Mouse (Mus musculus): ENCODE results near the gene Dpep2nb. TPM values are rescaled to one million over a fixed set of nuclear protein-coding genes. Genes with fewer than 3 reads are reported as not detected.
"Not testable (repeated sequence)": the region's sequence is repeated elsewhere in the genome, so short reads cannot be mapped to it uniquely, and the experiment has no call there.

The Dpep2nb gene
- polyA plus RNA-seq, 1 experiment from 2014 or later, result not detected

GRCm38 (mm10) chr8:106012203-106012602 is 6.4 kb upstream of the Dpep2nb start:
- DNase-seq (ENCODE audit: low spot score); H3K9me3 ChIP-seq (ENCODE audit: control insufficient read depth, low read length); H3K9ac ChIP-seq (ENCODE audit: low read length); H3K27me3 ChIP-seq (ENCODE audit: control insufficient read depth, insufficient read depth, low read length); H3K4me1 ChIP-seq (ENCODE audit: control insufficient read depth, insufficient read depth, low read length); H3K36me3 ChIP-seq (ENCODE audit: control insufficient read depth, insufficient read depth, low read length); ATAC-seq (ENCODE audit: insufficient number of reproducible peaks, low FRiP score, low TSS enrichment, low read depth); H3K27ac ChIP-seq (replicated peaks; ENCODE audit: low read depth, low read length): not testable (repeated sequence)
- H3K4me3 ChIP-seq (ENCODE audit: low read depth, low read length), result peak overlapping the region; percentile 95
- H3K4me2 ChIP-seq (ENCODE audit: low read depth, severe bottlenecking), result peak overlapping the region; percentile 90
- WGBS, result 87% methylated on average over 8 of the region's 8 CpGs

- peak within 1 kb of the TSS; percentile 90 for H3K4me2 ChIP-seq (ENCODE audit: low read depth, severe bottlenecking)
- no peaks in the 10 kb centered on the region for H3K9me3 ChIP-seq (ENCODE audit: control insufficient read depth, low read length)
- peaks cover 7% of the 10 kb centered on the region; the same call in 1 of the 2 replicates for H3K36me3 ChIP-seq (ENCODE audit: control insufficient read depth, insufficient read depth, low read length)
- no peak for ATAC-seq (ENCODE audit: insufficient number of reproducible peaks, low FRiP score, low TSS enrichment, low read depth)
- peak within 1 kb of the TSS; percentile 95 for H3K4me3 ChIP-seq (ENCODE audit: low read depth, low read length)
- no peak within 1 kb of the TSS for H3K27ac ChIP-seq (replicated peaks; ENCODE audit: low read depth, low read length)
- no peaks in the 10 kb centered on the region for H3K27me3 ChIP-seq (ENCODE audit: control insufficient read depth, insufficient read depth, low read length)
- peak within 1 kb of the TSS; percentile 87 for H3K9ac ChIP-seq (ENCODE audit: low read length)
- H3K4me1 ChIP-seq (ENCODE audit: control insufficient read depth, insufficient read depth, low read length), result peaks cover 8% of the 10 kb centered on the region
- no peak for DNase-seq (ENCODE audit: low spot score)
- 4% methylated on average over 6 of the region's 6 CpGs for WGBS
Measured at GRCm38 (mm10) chr8:106011643-106011986, 5.8 kb upstream of the Dpep2nb start, which contains the start of gene Ddx28. TSS of gene Ddx28 (minus strand) at chr8:106011882.

GRCm38 (mm10) chr8:106010748-106011642 is 5.2 kb upstream of the Dpep2nb start:
- DNase-seq (ENCODE audit: low spot score), result peak; percentile 97
- Histone ChIP-seq H3K4me3 (ENCODE audit: low read depth, low read length) (peak overlapping the region; percentile 95), H3K9me3 (ENCODE audit: control insufficient read depth, low read length) (no peaks in the 10 kb centered on the region), H3K27me3 (ENCODE audit: control insufficient read depth, insufficient read depth, low read length) (no peaks in the 10 kb centered on the region), H3K36me3 (ENCODE audit: control insufficient read depth, insufficient read depth, low read length) (peaks cover 7% of the 10 kb centered on the region; the same call in 1 of the 2 replicates), H3K27ac (replicated peaks; ENCODE audit: low read depth, low read length) (no peak overlapping the region), H3K9ac (ENCODE audit: low read length) (peak overlapping the region; percentile 87), H3K4me2 (ENCODE audit: low read depth, severe bottlenecking) (peak overlapping the region; percentile 90), H3K4me1 (ENCODE audit: control insufficient read depth, insufficient read depth, low read length) (peaks cover 8% of the 10 kb centered on the region)
- ATAC-seq (ENCODE audit: insufficient number of reproducible peaks, low FRiP score, low TSS enrichment, low read depth), result peak; percentile 90
- 1% methylated on average over 74 of the region's 74 CpGs for WGBS

- H3K9me3 ChIP-seq (ENCODE audit: control insufficient read depth, low read length); H3K9ac ChIP-seq (ENCODE audit: low read length); ATAC-seq (ENCODE audit: insufficient number of reproducible peaks, low FRiP score, low TSS enrichment, low read depth); H3K4me2 ChIP-seq (ENCODE audit: low read depth, severe bottlenecking); DNase-seq (ENCODE audit: low spot score); H3K4me3 ChIP-seq (ENCODE audit: low read depth, low read length); H3K36me3 ChIP-seq (ENCODE audit: control insufficient read depth, insufficient read depth, low read length); H3K4me1 ChIP-seq (ENCODE audit: control insufficient read depth, insufficient read depth, low read length); H3K27ac ChIP-seq (replicated peaks; ENCODE audit: low read depth, low read length); H3K27me3 ChIP-seq (ENCODE audit: control insufficient read depth, insufficient read depth, low read length): not testable (repeated sequence)
- WGBS, result 68% methylated on average over 3 of the region's 3 CpGs
Measured at GRCm38 (mm10) chr8:106007891-106008290, 2.1 kb upstream of the Dpep2nb start.

- no peaks in the 10 kb centered on the region for H3K9me3 ChIP-seq (ENCODE audit: control insufficient read depth, low read length)
- H3K9ac ChIP-seq (ENCODE audit: low read length), result no peak overlapping the region
- WGBS, result 79% methylated on average over 3 of the region's 3 CpGs
- no peak overlapping the region for H3K27ac ChIP-seq (replicated peaks; ENCODE audit: low read depth, low read length)
- no peak overlapping the region for H3K4me3 ChIP-seq (ENCODE audit: low read depth, low read length)
- H3K36me3 ChIP-seq (ENCODE audit: control insufficient read depth, insufficient read depth, low read length), result peaks cover 7% of the 10 kb centered on the region; the same call in 1 of the 2 replicates
- no peaks in the 10 kb centered on the region for H3K27me3 ChIP-seq (ENCODE audit: control insufficient read depth, insufficient read depth, low read length)
- no peak for ATAC-seq (ENCODE audit: insufficient number of reproducible peaks, low FRiP score, low TSS enrichment, low read depth)
- DNase-seq (ENCODE audit: low spot score), result no peak
- H3K4me2 ChIP-seq (ENCODE audit: low read depth, severe bottlenecking), result no peak overlapping the region
- peaks cover 8% of the 10 kb centered on the region for H3K4me1 ChIP-seq (ENCODE audit: control insufficient read depth, insufficient read depth, low read length)
Measured at GRCm38 (mm10) chr8:106007135-106007534, 1.4 kb upstream of the Dpep2nb start.

- no peak overlapping the region for H3K27ac ChIP-seq (replicated peaks; ENCODE audit: low read depth, low read length)
- ATAC-seq (ENCODE audit: insufficient number of reproducible peaks, low FRiP score, low TSS enrichment, low read depth) (no peak), DNase-seq (ENCODE audit: low spot score) (no peak)
- no peaks in the 10 kb centered on the region for H3K9me3 ChIP-seq (ENCODE audit: control insufficient read depth, low read length)
- no peaks in the 10 kb centered on the region for H3K27me3 ChIP-seq (ENCODE audit: control insufficient read depth, insufficient read depth, low read length)
- H3K36me3 ChIP-seq (ENCODE audit: control insufficient read depth, insufficient read depth, low read length), result peaks cover 7% of the 10 kb centered on the region; the same call in 1 of the 2 replicates
- no peak overlapping the region for H3K9ac ChIP-seq (ENCODE audit: low read length)
- H3K4me2 ChIP-seq (ENCODE audit: low read depth, severe bottlenecking), result no peak overlapping the region
- no peak overlapping the region for H3K4me3 ChIP-seq (ENCODE audit: low read depth, low read length)
- 86% methylated on average over 4 of the region's 4 CpGs for WGBS
- peaks cover 4% of the 10 kb centered on the region; the same call in 1 of the 2 replicates for H3K4me1 ChIP-seq (ENCODE audit: control insufficient read depth, insufficient read depth, low read length)
Measured at GRCm38 (mm10) chr8:106006413-106006812, 638 bp upstream of the Dpep2nb start.

- Histone ChIP-seq H3K9ac (ENCODE audit: low read length) (no peak overlapping the region), H3K9me3 (ENCODE audit: control insufficient read depth, low read length) (no peaks in the 10 kb centered on the region), H3K27me3 (ENCODE audit: control insufficient read depth, insufficient read depth, low read length) (no peaks in the 10 kb centered on the region), H3K4me2 (ENCODE audit: low read depth, severe bottlenecking) (no peak overlapping the region), H3K4me3 (ENCODE audit: low read depth, low read length) (no peak overlapping the region), H3K27ac (replicated peaks; ENCODE audit: low read depth, low read length) (no peak overlapping the region), H3K4me1 (ENCODE audit: control insufficient read depth, insufficient read depth, low read length) (no peaks in the 10 kb centered on the region), H3K36me3 (ENCODE audit: control insufficient read depth, insufficient read depth, low read length) (peaks cover 1% of the 10 kb centered on the region; the same call in 1 of the 2 replicates)
- DNase-seq (ENCODE audit: low spot score), result no peak
- WGBS, result 82% methylated on average over 8 of the region's 8 CpGs
- ATAC-seq (ENCODE audit: insufficient number of reproducible peaks, low FRiP score, low TSS enrichment, low read depth), result no peak
Measured at GRCm38 (mm10) chr8:106004538-106005207, 1.1 kb downstream of the Dpep2nb start.

- no peaks in the 10 kb centered on the region for H3K4me1 ChIP-seq (ENCODE audit: control insufficient read depth, insufficient read depth, low read length)
- DNase-seq (ENCODE audit: low spot score), result no peak
- no peak for ATAC-seq (ENCODE audit: insufficient number of reproducible peaks, low FRiP score, low TSS enrichment, low read depth)
- H3K9me3 ChIP-seq (ENCODE audit: control insufficient read depth, low read length), result no peaks in the 10 kb centered on the region
- no peaks in the 10 kb centered on the region for H3K36me3 ChIP-seq (ENCODE audit: control insufficient read depth, insufficient read depth, low read length)
- H3K27me3 ChIP-seq (ENCODE audit: control insufficient read depth, insufficient read depth, low read length), result no peaks in the 10 kb centered on the region
- H3K9ac ChIP-seq (ENCODE audit: low read length), result no peak overlapping the region
- no peak overlapping the region for H3K4me2 ChIP-seq (ENCODE audit: low read depth, severe bottlenecking)
- whole genome bisulfite sequencing, result 83% methylated on average over 4 of the region's 4 CpGs
- H3K27ac ChIP-seq (replicated peaks; ENCODE audit: low read depth, low read length), result no peak overlapping the region
- no peak overlapping the region for H3K4me3 ChIP-seq (ENCODE audit: low read depth, low read length)
Measured at GRCm38 (mm10) chr8:106001908-106002307, 3.9 kb downstream of the Dpep2nb start.

Data from limb, embryonic 11.5 days (tissue).